Mouse (Mus musculus) G1E (cell line): ENCODE measurements at regions not wholly inside any gene's neighbourhood (a gene's known extent, or its start where the extent isn't known, plus 50 kb on each side); places are given as distances from the start of the nearest gene placed in this dataset.

Experiments
- CTCF ChIP-seq: IDR thresholded peaks from 2 replicates; pipeline ENCODE4 v1.5.1; 2012; ENCODE audit warnings: low read depth, low read length, inconsistent platforms, mixed read lengths
- TAL1 ChIP-seq: conservative IDR thresholded peaks from 2 replicates; pipeline ENCODE4 v1.6.1; 2012; ENCODE audit warnings: low read depth, low read length, inconsistent platforms, mixed read lengths

GRCm38 (mm10) chr6:143449071-143449470 lies 282.1 kb downstream of the Etnk1 start:
- no peak for TF ChIP-seq TAL1
- TF ChIP-seq CTCF = no peak
